Mouse (Mus musculus): ENCODE measurements around the gene Rgs1. TPM values are rescaled to one million over a fixed set of nuclear protein-coding genes. Genes with fewer than 3 reads are reported as not detected.

Rgs1 gene
- 82.3 TPM for polyA plus RNA-seq (2014; fragmentation: Illumina TruSeq; extraction: RNeasy Lipid Tissue Mini Kit (QIAGEN cat#74804); ENCODE audit: low replicate concordance)

DNA sequence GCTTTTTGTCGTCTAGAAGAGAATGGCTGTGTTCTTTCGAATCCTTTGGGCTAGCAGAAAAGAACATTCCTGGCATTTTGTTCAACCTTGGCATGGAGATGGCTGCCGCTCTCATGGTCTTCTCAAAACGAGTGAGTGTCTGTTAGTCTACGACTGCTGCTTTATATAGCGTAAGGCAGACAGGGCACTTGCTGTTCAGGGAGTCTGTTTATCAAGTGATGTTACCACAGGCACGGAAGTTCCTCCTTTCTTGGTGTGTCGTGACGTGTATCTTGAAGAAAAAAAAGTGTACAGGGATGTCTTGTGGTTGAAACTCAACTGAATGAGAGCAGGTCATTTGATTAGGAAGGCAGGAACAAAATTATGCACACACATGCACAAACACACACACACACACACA lies at the start of gene Rgs1:
Gene Rgs1, minus strand, starts transcription at position 320 of the 400 bp plus-strand sequence.

Other genes starting within 250 kb of the Rgs1 start
- gene Rgs2, start 245.1 kb downstream of the Rgs1 start, polyA plus RNA-seq (2014; fragmentation: Illumina TruSeq; extraction: RNeasy Lipid Tissue Mini Kit (QIAGEN cat#74804); ENCODE audit: low replicate concordance): 91.6 TPM
- 62.1 TPM for gene Rgs13, start 71.9 kb downstream of the Rgs1 start, polyA plus RNA-seq (2014; fragmentation: Illumina TruSeq; extraction: RNeasy Lipid Tissue Mini Kit (QIAGEN cat#74804); ENCODE audit: low replicate concordance)

Measured in small intestine, adult 10 weeks (tissue).